Mouse (Mus musculus) forebrain, embryonic 13.5 days (tissue): Measurements from ENCODE around the gene Cep57l1. TPM values are rescaled to one million over a fixed set of nuclear protein-coding genes. Genes with fewer than 3 reads are reported as not detected.

Experiments
- ATAC-seq: fragments of 200-750 bp; cut with Nextera tagmentation; 2 replicates; pipeline ENCODE4 v1.8.0; 2017
- H3K27ac ChIP-seq: fragments of 300-500 bp; sonication (generic); 2 replicates; pipeline ENCODE4 v1.5.1; 2015; ENCODE audit warnings: inconsistent platforms, mild to moderate bottlenecking, moderate library complexity
- H3K27me3 ChIP-seq: fragments of 300-500 bp; sonication (generic); 2 replicates; pipeline ENCODE4 v1.6.1; 2015; ENCODE audit warnings: mild to moderate bottlenecking, inconsistent platforms
- H3K36me3 ChIP-seq: fragments of 300-500 bp; sonication (generic); 2 replicates; pipeline ENCODE4 v1.6.1; 2015; ENCODE audit warnings: mild to moderate bottlenecking, inconsistent platforms; ENCODE audit not compliant: poor library complexity, severe bottlenecking
- H3K4me1 ChIP-seq: fragments of 300-500 bp; sonication (generic); 2 replicates; pipeline ENCODE4 v1.6.1; 2015; ENCODE audit warnings: inconsistent platforms
- H3K4me2 ChIP-seq: fragments of 300-500 bp; sonication (generic); 2 replicates; pipeline ENCODE4 v1.6.1; 2015; ENCODE audit warnings: inconsistent platforms, mild to moderate bottlenecking, moderate library complexity
- H3K4me3 ChIP-seq: fragments of 300-500 bp; sonication (generic); 2 replicates; pipeline ENCODE4 v1.5.1; 2015; ENCODE audit warnings: mild to moderate bottlenecking, inconsistent platforms
- H3K9ac ChIP-seq: fragments of 300-500 bp; sonication (generic); 2 replicates; pipeline ENCODE4 v1.6.1; 2015; ENCODE audit warnings: mild to moderate bottlenecking, inconsistent platforms
- H3K9me3 ChIP-seq: fragments of 300-500 bp; sonication (generic); replicated peaks from 2 replicates; pipeline ENCODE4 v1.6.1; 2016; ENCODE audit warnings: inconsistent platforms
- WGBS: fragments of 180-500 bp; shearing (Covaris S2); methylation state at CpG from one replicate; pipeline ENCODE4 v1.1.7; 2015; 5-methylcytosine and 5-hydroxymethylcytosine counted together
- polyA plus RNA-seq: library from polyadenylated mRNA; unstranded; fragments of >200 nt; fragmentation: Nextera tagmentation; extraction: Ambion mirVana; gene quantifications from 2 replicates; pipeline ENCODE4 v1.2.1, GENCODE M21; 2015

The Cep57l1 gene
- polyA plus RNA-seq, 1 experiment from 2014 or later = 21.2 TPM

DNA sequence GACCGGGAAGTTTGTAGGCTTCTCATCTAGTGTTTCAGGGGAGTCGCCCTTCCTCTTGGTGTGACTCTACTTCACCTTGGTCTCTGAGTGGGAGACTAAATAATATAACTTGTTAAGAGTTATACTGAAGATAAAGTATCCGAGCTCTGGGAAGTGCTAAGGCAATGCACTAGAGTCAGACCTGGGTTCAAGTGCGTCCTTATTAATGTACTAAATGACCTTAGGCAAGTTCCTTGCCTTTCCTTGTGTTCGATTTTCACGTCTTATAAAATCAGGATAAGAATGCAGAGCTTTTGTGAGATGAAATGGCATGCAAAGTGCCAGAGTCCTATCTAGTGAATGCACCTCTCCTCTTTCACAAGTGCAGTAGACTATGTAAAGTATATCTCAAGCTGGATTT is 2.9 kb upstream of the Cep57l1 start:
- no peaks in the 10 kb centered on the region for H3K27me3 ChIP-seq
- 75% methylated on average over 6 of the region's 6 CpGs for WGBS

GRCm38 (mm10) chr10:41810564-41811455 is 1.1 kb upstream of the Cep57l1 start:
- H3K4me2 ChIP-seq = peak overlapping the region; percentile 65
- H3K9me3 ChIP-seq = no peaks in the 10 kb centered on the region
- peak overlapping the region; percentile 97 for H3K27ac ChIP-seq
- no peak; the same call in 1 of the 2 replicates for ATAC-seq
- peak overlapping the region; percentile 85 for H3K9ac ChIP-seq
- peaks cover 36% of the 10 kb centered on the region for H3K4me1 ChIP-seq
- WGBS = under 1% methylated on average over 36 of the region's 36 CpGs
- peak overlapping the region; percentile 80 for H3K4me3 ChIP-seq
- H3K36me3 ChIP-seq = no peaks in the 10 kb centered on the region
- H3K27me3 ChIP-seq = no peaks in the 10 kb centered on the region

More for the DNA sequence above, 2.9 kb upstream of the Cep57l1 start:
- Histone ChIP-seq H3K4me3 (peak overlapping the region; percentile 80), H3K36me3 (no peaks in the 10 kb centered on the region), H3K4me2 (peak overlapping the region; percentile 65), H3K9me3 (no peaks in the 10 kb centered on the region), H3K9ac (peak overlapping the region; percentile 31; the same call in 1 of the 2 replicates), H3K27ac (no peak overlapping the region), H3K4me1 (peaks cover 36% of the 10 kb centered on the region)
- no peak for ATAC-seq

GRCm38 (mm10) chr10:41809080-41809770 is 446 bp downstream of the Cep57l1 start:
- H3K9ac ChIP-seq = peak overlapping the region; percentile 85
- WGBS = 2% methylated on average over 25 of the region's 25 CpGs

GRCm38 (mm10) chr10:41805729-41806355 is 3.8 kb downstream of the Cep57l1 start:
- Histone ChIP-seq H3K27ac (no peak overlapping the region), H3K4me1 (no peaks in the 10 kb centered on the region), H3K9ac (no peak overlapping the region), H3K36me3 (peaks cover 30% of the 10 kb centered on the region), H3K9me3 (peaks cover 19% of the 10 kb centered on the region), H3K4me3 (no peak overlapping the region), H3K4me2 (no peak overlapping the region), H3K27me3 (no peaks in the 10 kb centered on the region)
- no peak for ATAC-seq
- WGBS = 91% methylated on average over 2 of the region's 2 CpGs

More at GRCm38 (mm10) chr10:41809080-41809770, 446 bp downstream of the Cep57l1 start:
- H3K4me2 ChIP-seq = peak overlapping the region; percentile 65
- H3K27ac ChIP-seq = peak overlapping the region; percentile 97
- H3K9me3 ChIP-seq = no peaks in the 10 kb centered on the region
- peak; percentile 86 for ATAC-seq
- peaks cover 30% of the 10 kb centered on the region for H3K4me1 ChIP-seq
- H3K4me3 ChIP-seq = peak overlapping the region; percentile 80
- H3K36me3 ChIP-seq = no peaks in the 10 kb centered on the region; the same call in 1 of the 2 replicates
- H3K27me3 ChIP-seq = no peaks in the 10 kb centered on the region

DNA sequence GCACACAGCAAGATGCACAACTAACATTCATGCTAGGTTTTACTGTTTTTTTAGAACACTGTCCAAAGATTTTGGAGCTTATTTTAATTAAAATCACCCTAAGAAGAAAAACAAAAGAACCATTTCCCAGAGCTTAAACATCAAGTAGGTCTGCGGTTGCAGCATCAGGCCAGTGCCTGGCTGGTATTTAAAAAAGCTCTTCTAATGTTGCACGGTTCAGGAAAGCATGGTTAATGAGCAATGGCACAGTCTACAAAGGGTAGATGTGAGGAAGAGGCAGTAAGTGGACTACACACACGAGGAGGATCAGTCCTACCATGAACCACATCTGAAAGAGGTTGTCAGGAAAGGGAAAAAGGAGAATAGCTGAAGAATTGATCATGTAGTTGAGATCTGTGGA is 5.0 kb downstream of the Cep57l1 start:
- Histone ChIP-seq H3K4me1 (no peaks in the 10 kb centered on the region), H3K36me3 (peaks cover 41% of the 10 kb centered on the region), H3K9me3 (peaks cover 26% of the 10 kb centered on the region), H3K27ac (no peak overlapping the region), H3K4me2 (no peak overlapping the region), H3K9ac (no peak overlapping the region), H3K27me3 (no peaks in the 10 kb centered on the region), H3K4me3 (no peak overlapping the region)
- no peak for ATAC-seq
- WGBS = 92% methylated on average over 3 of the region's 3 CpGs

GRCm38 (mm10) chr10:41803467-41803866 is 6.2 kb downstream of the Cep57l1 start:
- ATAC-seq = no peak
- peaks cover 52% of the 10 kb centered on the region for H3K36me3 ChIP-seq
- H3K9ac ChIP-seq = no peak overlapping the region
- H3K9me3 ChIP-seq = peaks cover 36% of the 10 kb centered on the region
- WGBS = 97% methylated on average over 8 of the region's 8 CpGs
- H3K4me2 ChIP-seq = no peak overlapping the region
- no peaks in the 10 kb centered on the region for H3K4me1 ChIP-seq
- H3K4me3 ChIP-seq = no peak overlapping the region
- no peaks in the 10 kb centered on the region for H3K27me3 ChIP-seq
- H3K27ac ChIP-seq = no peak overlapping the region

GRCm38 (mm10) chr10:41797253-41797652 is 12.4 kb downstream of the Cep57l1 start:
- 95% methylated on average over 8 of the region's 8 CpGs for WGBS
- H3K36me3 ChIP-seq = peaks cover 65% of the 10 kb centered on the region
- no peaks in the 10 kb centered on the region for H3K27me3 ChIP-seq

GRCm38 (mm10) chr10:41792375-41792774 is 17.3 kb downstream of the Cep57l1 start:
- no peak for ATAC-seq
- Histone ChIP-seq H3K9ac (no peak overlapping the region), H3K4me1 (no peaks in the 10 kb centered on the region), H3K4me3 (no peak overlapping the region), H3K4me2 (no peak overlapping the region), H3K36me3 (peaks cover 17% of the 10 kb centered on the region), H3K27me3 (no peaks in the 10 kb centered on the region), H3K9me3 (peaks cover 11% of the 10 kb centered on the region; the same call in 1 of the 2 replicates), H3K27ac (no peak overlapping the region)
- WGBS = 93% methylated on average over 6 of the region's 6 CpGs

More at GRCm38 (mm10) chr10:41797253-41797652, 12.4 kb downstream of the Cep57l1 start:
- ATAC-seq = no peak
- no peak overlapping the region for H3K4me2 ChIP-seq
- no peak overlapping the region for H3K27ac ChIP-seq
- H3K9me3 ChIP-seq = peaks cover 43% of the 10 kb centered on the region
- no peaks in the 10 kb centered on the region for H3K4me1 ChIP-seq
- no peak overlapping the region for H3K9ac ChIP-seq
- H3K4me3 ChIP-seq = no peak overlapping the region

GRCm38 (mm10) chr10:41767254-41767653 is 42.4 kb downstream of the Cep57l1 start:
- no peak overlapping the region for H3K9ac ChIP-seq
- no peaks in the 10 kb centered on the region for H3K4me1 ChIP-seq
- ATAC-seq = no peak
- WGBS = 95% methylated on average over 6 of the region's 6 CpGs
- H3K36me3 ChIP-seq = no peaks in the 10 kb centered on the region
- no peak overlapping the region for H3K4me2 ChIP-seq
- no peaks in the 10 kb centered on the region for H3K9me3 ChIP-seq
- H3K27me3 ChIP-seq = no peaks in the 10 kb centered on the region
- no peak overlapping the region for H3K27ac ChIP-seq
- H3K4me3 ChIP-seq = no peak overlapping the region

DNA sequence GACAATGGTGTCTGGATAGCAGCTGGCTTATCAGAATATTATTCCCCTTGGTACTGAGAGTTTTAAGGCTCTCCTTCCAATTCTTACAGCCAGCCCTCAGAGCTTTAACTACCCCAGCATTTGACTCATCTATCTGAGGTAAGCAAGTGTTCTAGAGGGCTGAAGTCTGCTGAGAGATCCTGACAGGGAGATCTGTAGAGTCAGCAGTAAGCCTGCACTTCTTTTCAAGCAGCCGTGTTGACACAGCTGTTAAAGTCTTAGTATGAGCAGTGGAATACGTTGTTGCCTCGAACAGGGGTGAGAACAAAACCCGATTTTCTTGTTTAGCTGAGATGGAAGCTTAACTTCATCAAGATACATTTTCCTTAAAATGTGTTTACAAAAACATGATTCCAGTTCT is 43.4 kb downstream of the Cep57l1 start:
- Histone ChIP-seq H3K27me3 (no peaks in the 10 kb centered on the region), H3K4me1 (no peaks in the 10 kb centered on the region), H3K9me3 (no peaks in the 10 kb centered on the region), H3K36me3 (no peaks in the 10 kb centered on the region), H3K9ac (no peak overlapping the region), H3K4me3 (no peak overlapping the region), H3K4me2 (no peak overlapping the region), H3K27ac (no peak overlapping the region)
- WGBS = 85% methylated on average over 4 of the region's 4 CpGs
- ATAC-seq = no peak

DNA sequence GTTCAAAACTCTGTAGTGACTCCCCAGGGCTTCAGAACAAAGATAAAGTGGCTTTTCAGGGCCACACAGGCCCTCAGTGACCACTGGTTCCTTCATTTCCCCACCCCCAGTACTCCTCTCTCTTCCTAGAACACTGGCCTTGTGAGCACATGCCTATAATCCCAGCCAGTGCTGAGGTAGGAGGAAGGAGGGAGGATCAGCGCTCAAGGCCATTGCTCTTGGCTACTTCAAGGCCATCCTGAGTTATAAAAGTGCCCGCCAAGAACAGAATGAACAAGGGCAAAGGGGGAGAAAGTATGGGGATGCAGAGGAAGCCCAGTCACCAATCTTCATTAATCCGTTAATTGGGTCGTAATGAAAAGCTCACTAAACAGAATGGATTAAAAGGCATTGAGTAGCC is 44.1 kb downstream of the Cep57l1 start:
- Histone ChIP-seq H3K9ac (no peak overlapping the region), H3K4me2 (no peak overlapping the region), H3K27me3 (no peaks in the 10 kb centered on the region), H3K27ac (no peak overlapping the region), H3K4me3 (no peak overlapping the region), H3K9me3 (no peaks in the 10 kb centered on the region), H3K4me1 (peaks cover 3% of the 10 kb centered on the region; the same call in 1 of the 2 replicates), H3K36me3 (no peaks in the 10 kb centered on the region)
- 90% methylated on average over 4 of the region's 4 CpGs for WGBS
- ATAC-seq = no peak
